Mouse (Mus musculus): ENCODE data around the gene Zrsr2. TPM values are rescaled to one million over a fixed set of nuclear protein-coding genes. Genes with fewer than 3 reads are reported as not detected.

Zrsr2 gene
- total and polyA plus RNA-seq, 3 experiments, result 13.7 to 76.8 (median 14.2) TPM

DNA sequence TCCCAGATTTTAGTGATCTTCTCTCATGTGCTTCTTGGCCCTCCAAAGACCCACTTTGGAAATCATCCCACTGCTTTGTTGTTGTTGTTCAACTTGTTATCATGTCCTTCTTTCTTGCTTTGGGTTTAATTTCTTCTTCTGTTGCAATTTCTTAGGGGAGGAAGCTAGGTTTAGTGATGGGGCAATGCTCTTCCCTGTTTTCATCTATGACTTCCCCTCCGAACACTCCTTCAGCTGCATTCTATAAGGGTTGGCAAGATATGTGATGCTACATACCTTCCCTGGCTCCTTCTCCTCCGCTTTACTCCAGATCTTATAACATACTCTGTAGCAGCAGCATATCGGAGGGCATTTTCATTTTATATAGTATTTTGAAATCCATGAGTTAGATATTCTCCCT, 38.3 kb upstream of the Zrsr2 start:
- H3K4me2 ChIP-seq (ENCODE audit: insufficient read depth, low read depth, poor library complexity, severe bottlenecking), result no peak overlapping the region
- TF ChIP-seq UBTF (IDR thresholded peaks at IDR 0.05; ENCODE audit: low read depth, low read length) (no peak), ETS1 (conservative IDR thresholded peaks at IDR 0.05; ENCODE audit: low read depth, low read length) (no peak), RAD21 (IDR thresholded peaks at IDR 0.05; ENCODE audit: low read depth, low read length) (no peak), ZMIZ1 (IDR thresholded peaks at IDR 0.05; ENCODE audit: low read depth, low read length) (no peak), CHD1 (IDR thresholded peaks at IDR 0.05; ENCODE audit: low read depth, low read length) (no peak), PAX5 (IDR thresholded peaks at IDR 0.05; ENCODE audit: low read length) (no peak), E2F4 (IDR thresholded peaks at IDR 0.05; ENCODE audit: insufficient replicate concordance, low read depth, low read length) (no peak), KAT2A (IDR thresholded peaks at IDR 0.05; ENCODE audit: insufficient replicate concordance, low read length) (no peak), IRF4 (IDR thresholded peaks at IDR 0.05; ENCODE audit: low read depth, low read length) (no peak), CHD2 (IDR thresholded peaks at IDR 0.05; ENCODE audit: low read length) (no peak), CTCF (conservative IDR thresholded peaks at IDR 0.05 in 1 of 2, IDR thresholded peaks at IDR 0.05 in 1 of 2; ENCODE audit: low read depth in 2 of 2, low read length in 2 of 2) (no peak), ZNF384 (IDR thresholded peaks at IDR 0.05; ENCODE audit: low read depth, low read length) (no peak), TBP (conservative IDR thresholded peaks at IDR 0.05; ENCODE audit: low read depth, low read length) (no peak), EP300 (IDR thresholded peaks at IDR 0.05; ENCODE audit: low read length) (no peak), MEF2A (IDR thresholded peaks at IDR 0.05; ENCODE audit: borderline replicate concordance, low read depth, low read length) (no peak), JUND (conservative IDR thresholded peaks at IDR 0.05; ENCODE audit: low read depth, low read length) (no peak), MAFK (IDR thresholded peaks at IDR 0.05; ENCODE audit: insufficient replicate concordance, low read length) (no peak), USF1 (IDR thresholded peaks at IDR 0.05; ENCODE audit: low read depth, low read length) (no peak), JUN (IDR thresholded peaks at IDR 0.05; ENCODE audit: insufficient read depth, low read depth, low read length) (no peak), ZKSCAN1 (IDR thresholded peaks at IDR 0.05; ENCODE audit: borderline replicate concordance, low read depth, low read length) (no peak)
- H3K4me3 ChIP-seq (replicated peaks in 1 of 3; ENCODE audit: low read depth in 2 of 3, low read length in 2 of 3, poor library complexity in 1 of 3), result no peak overlapping the region
- no peaks in the 10 kb centered on the region for H3K27me3 ChIP-seq (replicated peaks)
- H3K9ac ChIP-seq (ENCODE audit: insufficient read depth, low read depth), result no peak overlapping the region
- no peaks in the 10 kb centered on the region for H3K36me3 ChIP-seq (replicated peaks in 1 of 2; ENCODE audit: control insufficient read depth in 1 of 2, insufficient read depth in 1 of 2, low read length in 1 of 2)
- dilution Hi-C loops (cut with MboI; ENCODE audit: extremely low pct_ligation_motif_present, extremely low pct_unique_long_range_greater_than_20kb, low sequenced_read_pairs) (no loop called here), in situ Hi-C loops (cut with MboI; ENCODE audit: low pct_ligation_motif_present, low pct_unique_long_range_greater_than_20kb, low sequenced_read_pairs) (no loop called here)
- H3K4me1 ChIP-seq (ENCODE audit: control insufficient read depth in 1 of 2, insufficient read depth in 2 of 2), result no peaks in the 10 kb centered on the region
- no peak overlapping the region for H3K27ac ChIP-seq (ENCODE audit: insufficient read depth, low read depth)
- DNase-seq (ENCODE audit: extremely low read depth), result no peak
- no peaks in the 10 kb centered on the region for H3K9me3 ChIP-seq (replicated peaks; ENCODE audit: low read length)
- no peaks in the 10 kb centered on the region for H3K79me2 ChIP-seq (replicated peaks; ENCODE audit: control insufficient read depth, extremely low read depth, insufficient read depth, poor library complexity, severe bottlenecking)

GRCm38 (mm10) chrX:163987718-163988374, 29.4 kb upstream of the Zrsr2 start:
- no peak overlapping the region for H3K4me3 ChIP-seq (replicated peaks in 1 of 3; ENCODE audit: low read depth in 2 of 3, low read length in 2 of 3, poor library complexity in 1 of 3)
- dilution Hi-C loops (cut with MboI; ENCODE audit: extremely low pct_ligation_motif_present, extremely low pct_unique_long_range_greater_than_20kb, low sequenced_read_pairs) (no loop called here), in situ Hi-C loops (cut with MboI; ENCODE audit: low pct_ligation_motif_present, low pct_unique_long_range_greater_than_20kb, low sequenced_read_pairs) (no loop called here)
- no peaks in the 10 kb centered on the region for H3K9me3 ChIP-seq (replicated peaks; ENCODE audit: low read length)
- TF ChIP-seq EP300 (IDR thresholded peaks at IDR 0.05; ENCODE audit: low read length) (no peak), MYC (IDR thresholded peaks at IDR 0.05; ENCODE audit: low read depth, low read length) (no peak), ELF1 (IDR thresholded peaks at IDR 0.05; ENCODE audit: low read depth, low read length) (no peak)
- H3K9ac ChIP-seq (ENCODE audit: insufficient read depth, low read depth), result no peak overlapping the region
- no peak overlapping the region for H3K4me2 ChIP-seq (ENCODE audit: insufficient read depth, low read depth, poor library complexity, severe bottlenecking)
- no peaks in the 10 kb centered on the region for H3K27me3 ChIP-seq (replicated peaks)
- H3K36me3 ChIP-seq (replicated peaks in 1 of 2; ENCODE audit: control insufficient read depth in 1 of 2, insufficient read depth in 1 of 2, low read length in 1 of 2), result no peaks in the 10 kb centered on the region
- no peaks in the 10 kb centered on the region for H3K79me2 ChIP-seq (replicated peaks; ENCODE audit: control insufficient read depth, extremely low read depth, insufficient read depth, poor library complexity, severe bottlenecking)
- no peak overlapping the region for H3K27ac ChIP-seq (ENCODE audit: insufficient read depth, low read depth)
- no peaks in the 10 kb centered on the region for H3K4me1 ChIP-seq (ENCODE audit: control insufficient read depth in 1 of 2, insufficient read depth in 2 of 2)
- no peak for DNase-seq (ENCODE audit: extremely low read depth)
